Comparison of ENCODE assay signal across 8 mouse cellular contexts in the genomic region with DNA sequence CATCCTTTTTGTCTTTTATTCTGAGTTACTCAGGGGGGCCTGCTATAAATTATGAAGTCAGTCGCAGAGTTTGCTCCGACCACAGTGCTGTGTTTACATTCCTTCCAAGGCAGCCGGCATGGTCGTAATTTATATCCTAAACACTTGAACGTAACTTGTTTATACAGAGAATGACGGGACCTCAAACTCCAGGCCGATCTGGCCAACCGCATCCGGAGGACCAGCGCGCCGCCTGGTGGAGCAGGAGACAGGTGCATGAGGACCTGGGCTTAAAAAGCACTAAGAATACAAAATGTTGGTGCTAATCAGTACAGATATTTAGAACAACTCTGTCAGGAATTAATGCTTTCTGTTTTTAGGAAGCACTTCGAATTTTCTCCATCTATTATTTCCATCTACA. TPM values are rescaled to one million over a fixed set of nuclear protein-coding genes. Genes with fewer than 3 reads are reported as not detected.
DNase-seq lines count a peak whose midpoint lies in the region; ATAC-seq and TF ChIP-seq lines count a peak whose summit lies in the region.

No protein-coding gene starts in this region.

- TF ChIP-seq CTCF in heart, postnatal 0 days (IDR thresholded peaks at IDR 0.05; ENCODE audit: low read depth): peak; percentile 85

- no peaks in the 10 kb centered on the region for H3K9me3 ChIP-seq in kidney, embryonic 15.5 days (replicated peaks)
- no peaks in the 10 kb centered on the region for H3K9me3 ChIP-seq in embryonic facial prominence, embryonic 11.5 days (replicated peaks; ENCODE audit: control insufficient read depth, low read length)
- no peaks in the 10 kb centered on the region for H3K9me3 ChIP-seq in heart, postnatal 0 days (replicated peaks; ENCODE audit: control insufficient read depth, low read length)
- H3K9me3 ChIP-seq in midbrain, embryonic 14.5 days (ENCODE audit: control insufficient read depth, low read length): no peaks in the 10 kb centered on the region

- intact Hi-C loops in left cerebral cortex, postnatal 4 days (cut with DNase I): no loop called here

- peaks cover 12% of the 10 kb centered on the region for H3K4me1 ChIP-seq in kidney, embryonic 15.5 days
- H3K4me1 ChIP-seq in embryonic facial prominence, embryonic 11.5 days (ENCODE audit: control insufficient read depth, insufficient read depth, low read length): peaks cover 3% of the 10 kb centered on the region; the same call in 1 of the 2 replicates
- peaks cover 9% of the 10 kb centered on the region; the same call in 1 of the 2 replicates for H3K4me1 ChIP-seq in heart, postnatal 0 days (ENCODE audit: control insufficient read depth, insufficient read depth)
- H3K4me1 ChIP-seq in midbrain, embryonic 14.5 days (ENCODE audit: control insufficient read depth, insufficient read depth, low read length): peaks cover 7% of the 10 kb centered on the region; the same call in 1 of the 2 replicates

- no peak overlapping the region for H3K4me2 ChIP-seq in kidney, embryonic 15.5 days
- no peak overlapping the region for H3K4me2 ChIP-seq in embryonic facial prominence, embryonic 11.5 days (ENCODE audit: low read depth, low read length)
- no peak overlapping the region for H3K4me2 ChIP-seq in heart, postnatal 0 days (ENCODE audit: low read depth, low read length)
- 0 out of 2 replicates have a peak overlapping the region, but pooled peaks have one; percentile 8 for H3K4me2 ChIP-seq in midbrain, embryonic 14.5 days (ENCODE audit: low read length)

- peaks cover 73% of the 10 kb centered on the region for H3K27me3 ChIP-seq in kidney, embryonic 15.5 days
- peaks cover 36% of the 10 kb centered on the region for H3K27me3 ChIP-seq in embryonic facial prominence, embryonic 11.5 days (ENCODE audit: control insufficient read depth, insufficient read depth, low read length)
- peaks cover 57% of the 10 kb centered on the region for H3K27me3 ChIP-seq in heart, postnatal 0 days (ENCODE audit: control insufficient read depth, insufficient read depth, low read length)
- peaks cover 53% of the 10 kb centered on the region for H3K27me3 ChIP-seq in midbrain, embryonic 14.5 days (ENCODE audit: control insufficient read depth, insufficient read depth, low read length)

- no peak overlapping the region for H3K9ac ChIP-seq in kidney, embryonic 15.5 days
- H3K9ac ChIP-seq in embryonic facial prominence, embryonic 11.5 days (replicated peaks; ENCODE audit: low read length): no peak overlapping the region
- H3K9ac ChIP-seq in heart, postnatal 0 days (replicated peaks; ENCODE audit: low read depth, low read length): no peak overlapping the region
- H3K9ac ChIP-seq in midbrain, embryonic 14.5 days (replicated peaks; ENCODE audit: low read length): no peak overlapping the region

- H3K36me3 ChIP-seq in kidney, embryonic 15.5 days: no peaks in the 10 kb centered on the region
- no peaks in the 10 kb centered on the region for H3K36me3 ChIP-seq in embryonic facial prominence, embryonic 11.5 days (replicated peaks; ENCODE audit: control insufficient read depth, insufficient read depth, low read depth, low read length)
- no peaks in the 10 kb centered on the region for H3K36me3 ChIP-seq in heart, postnatal 0 days (replicated peaks; ENCODE audit: control insufficient read depth, insufficient read depth, low read length)
- H3K36me3 ChIP-seq in midbrain, embryonic 14.5 days (ENCODE audit: control insufficient read depth, insufficient read depth, low read length): no peaks in the 10 kb centered on the region

- DNase-seq in kidney, adult 11 months: peak; percentile 44
- peak; percentile 83 for DNase-seq in ZHBTc4 (ENCODE audit: low read depth, low spot score)
- peak; percentile 87 for DNase-seq in embryonic facial prominence, embryonic 11.5 days (ENCODE audit: low spot score)
- peak; percentile 56 for DNase-seq in heart, postnatal 0 days (ENCODE audit: low spot score)
- DNase-seq in left cerebral cortex, postnatal 4 days: peak; percentile 82
- DNase-seq in midbrain, embryonic 14.5 days: peak; percentile 84
- DNase-seq in thymus, postnatal 0 days (ENCODE audit: low spot score): peak; percentile 60

- under 1% methylated on average over 13 of the region's 13 CpGs for WGBS in kidney, embryonic 15.5 days
- under 1% methylated on average over 13 of the region's 13 CpGs for WGBS in embryonic facial prominence, embryonic 11.5 days
- under 1% methylated on average over 13 of the region's 13 CpGs for WGBS in heart, postnatal 0 days
- under 1% methylated on average over 13 of the region's 13 CpGs for WGBS in midbrain, embryonic 14.5 days

- ATAC-seq in kidney, embryonic 15.5 days (replicated peaks; ENCODE audit: low FRiP score): no peak
- ATAC-seq in embryonic facial prominence, embryonic 11.5 days (replicated peaks; ENCODE audit: insufficient number of reproducible peaks, low FRiP score, low TSS enrichment, low read depth): no peak
- no peak for ATAC-seq in heart, postnatal 0 days (ENCODE audit: insufficient read depth, low read depth)
- ATAC-seq in midbrain, embryonic 14.5 days (ENCODE audit: low FRiP score, low TSS enrichment): 0 out of 2 replicates have a peak, but pooled peaks have one; percentile 47

- no peak for TF ChIP-seq EP300 in heart, postnatal 0 days (IDR thresholded peaks at IDR 0.05; ENCODE audit: low read depth)

- H3K4me3 ChIP-seq in kidney, embryonic 15.5 days (replicated peaks): no peak overlapping the region
- no peak overlapping the region for H3K4me3 ChIP-seq in embryonic facial prominence, embryonic 11.5 days (ENCODE audit: low read depth, low read length)
- no peak overlapping the region for H3K4me3 ChIP-seq in heart, postnatal 0 days (ENCODE audit: low read depth, low read length)
- H3K4me3 ChIP-seq in midbrain, embryonic 14.5 days (replicated peaks; ENCODE audit: low read depth, low read length): no peak overlapping the region

- no peak overlapping the region for H3K27ac ChIP-seq in kidney, embryonic 15.5 days
- H3K27ac ChIP-seq in embryonic facial prominence, embryonic 11.5 days (replicated peaks; ENCODE audit: low read depth, low read length): no peak overlapping the region
- no peak overlapping the region for H3K27ac ChIP-seq in heart, postnatal 0 days (ENCODE audit: low read depth)
- no peak overlapping the region for H3K27ac ChIP-seq in midbrain, embryonic 14.5 days (replicated peaks; ENCODE audit: low read depth, low read length)

RNA-seq across cellular contexts. Expression of gene Foxf2, which starts 6.8 kb away (rescaled TPM):
- 0.24 and 0.27 TPM in 2 replicates for polyA plus RNA-seq in kidney, embryonic 15.5 days (2015; fragmentation: Nextera tagmentation; extraction: Ambion mirVana)
- polyA plus RNA-seq in embryonic facial prominence, embryonic 11.5 days (2014; fragmentation: Nextera tagmentation; extraction: Ambion mirVana): 12.3 and 14.7 TPM in 2 replicates
- total RNA-seq in heart, postnatal 0 days (2014; rRNA removed; ENCODE audit: low replicate concordance): not detected in 2 replicates
- not detected in 2 replicates for polyA plus RNA-seq in heart, postnatal 0 days (2015; fragmentation: Nextera tagmentation; extraction: Ambion mirVana)
- 10 to 100 TPM; 10.2 to 10.7 TPM for total RNA-seq in left cerebral cortex, postnatal 4 days (2021)
- 3.3 and 5.3 TPM in 2 replicates for polyA plus RNA-seq in midbrain, embryonic 14.5 days (2014; fragmentation: Nextera tagmentation; extraction: Ambion mirVana)
- polyA plus RNA-seq in thymus, postnatal 0 days (2015; fragmentation: Nextera tagmentation; extraction: Ambion mirVana): not detected in 2 replicates
